Comparison of ENCODE assay signal across 9 mouse cellular contexts in genomic region chr1:54979226-54979984, GRCm38 (mm10). TPM values are rescaled to one million over a fixed set of nuclear protein-coding genes. Genes with fewer than 3 reads are reported as not detected.
DNase-seq lines count a peak whose midpoint lies in the region; ATAC-seq lines count a peak whose summit lies in the region.
"Had no signal": no experiment of that assay in that cellular context is flagged by ENCODE, and none has a peak within 500 bp of the region (broad histone marks: within the 10 kb centered on the region; RNA-seq: fewer than 3 reads in every experiment).

No protein-coding gene starts in this region.

- H3K27ac ChIP-seq in midbrain, embryonic 11.5 days (ENCODE audit: low read depth, low read length) = no peak overlapping the region
- no peak overlapping the region for H3K27ac ChIP-seq in midbrain, embryonic 10.5 days (replicated peaks)
- no peak overlapping the region for H3K27ac ChIP-seq in hindbrain, embryonic 14.5 days
- H3K27ac ChIP-seq: macrophage had no signal

- no peaks in the 10 kb centered on the region for H3K9me3 ChIP-seq in midbrain, embryonic 11.5 days (ENCODE audit: control insufficient read depth, low read length)
- no peaks in the 10 kb centered on the region for H3K9me3 ChIP-seq in midbrain, embryonic 10.5 days (replicated peaks)
- H3K9me3 ChIP-seq in hindbrain, embryonic 14.5 days (ENCODE audit: control insufficient read depth, low read length) = no peaks in the 10 kb centered on the region

- H3K4me1 ChIP-seq in midbrain, embryonic 11.5 days (ENCODE audit: control insufficient read depth, insufficient read depth, low read length) = no peaks in the 10 kb centered on the region
- no peaks in the 10 kb centered on the region for H3K4me1 ChIP-seq in midbrain, embryonic 10.5 days
- H3K4me1 ChIP-seq in hindbrain, embryonic 14.5 days (replicated peaks; ENCODE audit: control insufficient read depth, insufficient read depth, low read length) = no peaks in the 10 kb centered on the region

- no peaks in the 10 kb centered on the region for H3K27me3 ChIP-seq in midbrain, embryonic 11.5 days (ENCODE audit: control insufficient read depth, insufficient read depth, low read length)
- H3K27me3 ChIP-seq in midbrain, embryonic 10.5 days (ENCODE audit: low read depth, poor library complexity, severe bottlenecking) = no peaks in the 10 kb centered on the region
- no peaks in the 10 kb centered on the region for H3K27me3 ChIP-seq in hindbrain, embryonic 14.5 days (ENCODE audit: control insufficient read depth, insufficient read depth, low read length)

- no peaks in the 10 kb centered on the region for H3K36me3 ChIP-seq in midbrain, embryonic 11.5 days (ENCODE audit: control insufficient read depth, insufficient read depth, low read length)
- H3K36me3 ChIP-seq in midbrain, embryonic 10.5 days = peaks cover 8% of the 10 kb centered on the region
- peaks cover 11% of the 10 kb centered on the region for H3K36me3 ChIP-seq in hindbrain, embryonic 14.5 days (replicated peaks; ENCODE audit: control insufficient read depth, insufficient read depth)

- H3K9ac ChIP-seq in midbrain, embryonic 11.5 days (ENCODE audit: low read length) = no peak overlapping the region
- H3K9ac ChIP-seq in hindbrain, embryonic 14.5 days = no peak overlapping the region

- H3K4me2 ChIP-seq in midbrain, embryonic 11.5 days = no peak overlapping the region
- H3K4me2 ChIP-seq in hindbrain, embryonic 14.5 days (replicated peaks) = no peak overlapping the region

- H3K4me3 ChIP-seq in midbrain, embryonic 11.5 days (ENCODE audit: low read depth, low read length) = no peak overlapping the region
- no peak overlapping the region for H3K4me3 ChIP-seq in midbrain, embryonic 10.5 days
- no peak overlapping the region for H3K4me3 ChIP-seq in hindbrain, embryonic 14.5 days (replicated peaks; ENCODE audit: low read length)

- peak; percentile 68 for DNase-seq in embryo, embryonic 10.5 days (ENCODE audit: low spot score)
- no peak for DNase-seq in embryo, embryonic 10 days (ENCODE audit: low spot score)
- peak; percentile 82 for DNase-seq in midbrain, embryonic 11.5 days (ENCODE audit: low spot score, missing footprints)
- no peak for DNase-seq in midbrain, embryonic 10.5 days (ENCODE audit: low spot score)
- DNase-seq in hindbrain, embryonic 14.5 days (ENCODE audit: low spot score) = peak; percentile 72
- DNase-seq in lung, postnatal 36 days = peak; percentile 34
- no peak for DNase-seq in layer of hippocampus, adult 9-11 months

- ATAC-seq in midbrain, embryonic 11.5 days (ENCODE audit: low FRiP score) = peak; percentile 66
- ATAC-seq in hindbrain, embryonic 14.5 days (ENCODE audit: low FRiP score) = peak; percentile 65; the same call in 1 of the 2 replicates
- ATAC-seq in erythroblast, adult 5-6 weeks (replicated peaks; ENCODE audit: low FRiP score, poor library complexity, severe bottlenecking) = no peak

- WGBS in midbrain, embryonic 11.5 days = 54% methylated on average over 1 of the region's 1 CpGs
- 52% methylated on average over 1 of the region's 1 CpGs for WGBS in midbrain, embryonic 10.5 days
- 78% methylated on average over 1 of the region's 1 CpGs for WGBS in hindbrain, embryonic 14.5 days

RNA-seq across cellular contexts. Expression of gene Sf3b1, which starts 47.9 kb away (rescaled TPM):
- 365 and 366 TPM in 2 replicates for polyA plus RNA-seq in midbrain, embryonic 11.5 days (2014; fragmentation: Nextera tagmentation; extraction: Ambion mirVana)
- 286 and 291 TPM in 2 replicates for polyA plus RNA-seq in midbrain, embryonic 10.5 days (2016; fragmentation: Nextera tagmentation; extraction: Ambion mirVana)
- polyA plus RNA-seq in hindbrain, embryonic 14.5 days (2014; fragmentation: Nextera tagmentation; extraction: Ambion mirVana) = 299 and 304 TPM in 2 replicates
- total RNA-seq in erythroblast, adult 5-6 weeks (2015; ENCODE audit: low replicate concordance) = 151 and 155 TPM in 2 replicates
- 196 and 224 TPM in 2 replicates for total RNA-seq in erythroblast, adult 5-6 weeks (2017; ENCODE audit: low replicate concordance)

RNA-seq across cellular contexts. Expression of gene Ankrd44, which starts 53.2 kb away (rescaled TPM):
- 10.1 and 14.0 TPM in 2 replicates for polyA plus RNA-seq in midbrain, embryonic 11.5 days (2014; fragmentation: Nextera tagmentation; extraction: Ambion mirVana)
- polyA plus RNA-seq in midbrain, embryonic 10.5 days (2016; fragmentation: Nextera tagmentation; extraction: Ambion mirVana) = 7.8 and 10.8 TPM in 2 replicates
- polyA plus RNA-seq in hindbrain, embryonic 14.5 days (2014; fragmentation: Nextera tagmentation; extraction: Ambion mirVana) = 30.0 and 31.0 TPM in 2 replicates
- 29.7 and 41.7 TPM in 2 replicates for total RNA-seq in erythroblast, adult 5-6 weeks (2015; ENCODE audit: low replicate concordance)
- 18.0 and 26.7 TPM in 2 replicates for total RNA-seq in erythroblast, adult 5-6 weeks (2017; ENCODE audit: low replicate concordance)

Comparison
In these comparisons a context has a peak if more than half of its experiments do, and no peak if none do; other contexts are left out.
1. DNase-seq: peak in embryo, embryonic 10.5 days (single experiment), midbrain, embryonic 11.5 days (single experiment), hindbrain, embryonic 14.5 days (single experiment) and lung, postnatal 36 days (single experiment); none in embryo, embryonic 10 days (single experiment), midbrain, embryonic 10.5 days (single experiment) and layer of hippocampus, adult 9-11 months (single experiment).